Mouse (Mus musculus): ENCODE data around the gene Pcmt1.

DNA sequence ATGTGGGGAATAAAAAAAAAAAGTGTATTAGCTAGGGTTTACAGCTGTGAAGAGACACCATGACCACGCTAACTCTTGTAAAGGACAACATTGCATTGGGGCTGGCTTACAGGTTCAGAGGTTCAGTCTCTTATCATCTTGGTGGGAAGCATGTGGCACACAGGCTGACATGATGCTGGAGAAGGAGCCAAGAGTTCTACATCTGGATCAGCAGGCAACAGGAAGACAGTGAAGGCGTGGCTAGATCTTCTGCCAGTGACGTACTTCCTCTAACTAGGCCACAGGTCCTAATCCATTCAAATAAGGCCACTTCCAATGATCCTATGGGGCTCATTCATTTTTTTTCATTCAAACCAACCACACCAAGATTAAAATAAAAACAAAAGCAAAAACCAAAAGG is 19.2 kb upstream of the Pcmt1 start:
- TF ChIP-seq CTCF (IDR thresholded peaks at IDR 0.05; ENCODE audit: low read depth, low read length) = no peak
- no peak for TF ChIP-seq POLR2A (IDR thresholded peaks at IDR 0.05; ENCODE audit: extremely low read depth, insufficient read depth, low read length)

Data from liver, adult 2 months (tissue).